Mouse (Mus musculus): Measurements from ENCODE around the gene Notch4.

DNA sequence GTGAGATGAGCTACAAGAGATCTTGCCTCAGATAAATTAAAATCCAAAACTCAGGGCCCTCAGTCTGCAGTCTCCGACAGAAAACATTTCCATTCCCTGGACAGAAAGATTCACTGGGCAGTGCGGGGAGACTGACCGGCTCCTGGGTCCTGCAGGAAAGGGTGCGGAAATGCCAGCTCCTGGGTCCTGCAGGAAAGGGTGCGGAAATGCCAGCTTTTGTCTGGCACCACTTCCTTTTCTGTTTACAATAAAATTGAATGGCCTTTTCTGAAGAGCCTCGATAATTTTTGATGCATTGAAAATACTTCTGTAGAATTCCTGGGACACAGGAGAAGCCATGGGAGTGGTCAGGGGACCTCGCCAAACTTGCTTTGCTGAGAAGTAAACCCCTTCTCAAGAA is 5.0 kb upstream of the Notch4 start:
- TF ChIP-seq POLR2A (IDR thresholded peaks at IDR 0.05; ENCODE audit: low read depth, low read length), result no peak
- no peak for TF ChIP-seq CTCF (IDR thresholded peaks at IDR 0.05; ENCODE audit: extremely low read depth, insufficient read length, insufficient replicate concordance, low read depth, low read length)

Measured in small intestine, adult 2 months (tissue).